Mouse (Mus musculus): ENCODE data around the gene Pign. TPM values are rescaled to one million over a fixed set of nuclear protein-coding genes. Genes with fewer than 3 reads are reported as not detected.

The Pign gene
- polyA plus RNA-seq, 1 experiment from 2014 or later: 14.8 TPM

- ATAC-seq (replicated peaks; ENCODE audit: insufficient number of reproducible peaks, low FRiP score, low TSS enrichment): no peak
These were observed 174.0 kb downstream of the Pign start for GRCm38 (mm10) chr1:105489456-105489855.

GRCm38 (mm10) chr1:105487037-105487436, 176.4 kb downstream of the Pign start:
- Histone ChIP-seq H3K4me2 (no peak overlapping the region), H3K27me3 (ENCODE audit: control insufficient read depth, insufficient read depth, low read length) (no peaks in the 10 kb centered on the region), H3K9ac (ENCODE audit: low read depth, low read length) (no peak overlapping the region), H3K9me3 (replicated peaks; ENCODE audit: control insufficient read depth, low read length) (no peaks in the 10 kb centered on the region), H3K4me1 (ENCODE audit: control insufficient read depth, insufficient read depth, low read length) (no peaks in the 10 kb centered on the region), H3K27ac (ENCODE audit: low read depth, low read length) (no peak overlapping the region), H3K36me3 (ENCODE audit: control insufficient read depth, insufficient read depth, low read length) (no peaks in the 10 kb centered on the region), H3K4me3 (ENCODE audit: low read depth, low read length) (no peak overlapping the region)
- ATAC-seq (replicated peaks; ENCODE audit: insufficient number of reproducible peaks, low FRiP score, low TSS enrichment): no peak
- WGBS (ENCODE audit: insufficient replicate concordance): 61% methylated on average over 4 of the region's 4 CpGs

More at GRCm38 (mm10) chr1:105489456-105489855, 174.0 kb downstream of the Pign start:
- Histone ChIP-seq H3K27me3 (ENCODE audit: control insufficient read depth, insufficient read depth, low read length) (no peaks in the 10 kb centered on the region), H3K4me3 (ENCODE audit: low read depth, low read length) (no peak overlapping the region), H3K27ac (ENCODE audit: low read depth, low read length) (no peak overlapping the region), H3K4me1 (ENCODE audit: control insufficient read depth, insufficient read depth, low read length) (no peaks in the 10 kb centered on the region), H3K36me3 (ENCODE audit: control insufficient read depth, insufficient read depth, low read length) (no peaks in the 10 kb centered on the region), H3K9ac (ENCODE audit: low read depth, low read length) (no peak overlapping the region), H3K4me2 (no peak overlapping the region), H3K9me3 (replicated peaks; ENCODE audit: control insufficient read depth, low read length) (no peaks in the 10 kb centered on the region)
- WGBS (ENCODE audit: insufficient replicate concordance): 83% methylated on average over 3 of the region's 3 CpGs

Small RNA genes lying within 50 kb of the gene (microRNA-seq; reads per million reads assigned to microRNA genes)
- gene Gm22426 (ENCODE audit: borderline number of aligned reads): not detected

Other genes with a start within 250 kb of the Pign start
- 14.1 and 18.0 TPM in 2 replicates for gene Relch, start 184 bp upstream of the Pign start, polyA plus RNA-seq (2014; fragmentation: Nextera tagmentation; extraction: Ambion mirVana)
- gene Tnfrsf11a, start 117.0 kb upstream of the Pign start, polyA plus RNA-seq (2014; fragmentation: Nextera tagmentation; extraction: Ambion mirVana): 0.08 and 0.16 TPM in 2 replicates

Measured in heart, embryonic 11.5 days (tissue).